Mouse (Mus musculus) midbrain, postnatal 0 days (tissue): ENCODE measurements at regions not wholly inside any gene's neighbourhood (a gene's known extent, or its start where the extent isn't known, plus 50 kb on each side); places are given as distances from the start of the nearest gene placed in this dataset.
"Not testable (repeated sequence)": the region's sequence is repeated elsewhere in the genome, so short reads cannot be mapped to it uniquely, and the experiment has no call there.

Source experiments
- ATAC-seq: fragments of 200-750 bp; cut with Nextera tagmentation; 2 replicates; pipeline ENCODE4 v1.8.0; 2017; ENCODE audit warnings: moderate number of reproducible peaks, mild to moderate bottlenecking, moderate TSS enrichment, moderate library complexity; ENCODE audit not compliant: low FRiP score
- DNase-seq: peaks from one replicate; pipeline ENCODE4 v3.0.0-alpha.2; 2015; ENCODE audit warnings: low spot score
- H3K27ac ChIP-seq: fragments of 300-500 bp; sonication (generic); 2 replicates; pipeline ENCODE4 v1.5.1; 2014; ENCODE audit warnings: low read depth, mild to moderate bottlenecking, low read length, mixed read lengths
- H3K27me3 ChIP-seq: fragments of 300-500 bp; sonication (generic); 2 replicates; pipeline ENCODE4 v1.6.1; 2014; ENCODE audit warnings: low read length, control low read depth, mixed read lengths; ENCODE audit not compliant: insufficient read depth
- H3K36me3 ChIP-seq: fragments of 300-500 bp; sonication (generic); 2 replicates; pipeline ENCODE4 v1.6.1; 2014; ENCODE audit warnings: low read length, control low read depth, mixed read lengths; ENCODE audit not compliant: insufficient read depth
- H3K4me1 ChIP-seq: fragments of 300-500 bp; sonication (generic); 2 replicates; pipeline ENCODE4 v1.6.1; 2014; ENCODE audit warnings: mild to moderate bottlenecking, control low read depth, antibody characterized with exemption, low read length, mixed read lengths; ENCODE audit not compliant: insufficient read depth
- H3K4me2 ChIP-seq: fragments of 300-500 bp; sonication (generic); 2 replicates; pipeline ENCODE4 v1.6.1; 2014; ENCODE audit warnings: low read depth, mild to moderate bottlenecking, low read length, mixed read lengths; ENCODE audit not compliant: poor library complexity, severe bottlenecking
- H3K4me3 ChIP-seq: fragments of 300-500 bp; sonication (generic); 2 replicates; pipeline ENCODE4 v1.5.1; 2014; ENCODE audit warnings: low read depth, mild to moderate bottlenecking, low read length, moderate library complexity
- H3K9ac ChIP-seq: fragments of 300-500 bp; sonication (generic); replicated peaks from 2 replicates; pipeline ENCODE4 v1.6.1; 2014; ENCODE audit warnings: mild to moderate bottlenecking, low read length, moderate library complexity, mixed read lengths; ENCODE audit not compliant: poor library complexity, severe bottlenecking
- H3K9me3 ChIP-seq: fragments of 300-500 bp; sonication (generic); 2 replicates; pipeline ENCODE4 v1.6.1; 2016; ENCODE audit warnings: low read length, control low read depth
- CTCF ChIP-seq: IDR thresholded peaks from 2 replicates; pipeline ENCODE4 v1.5.1; 2016; ENCODE audit warnings: antibody characterized with exemption, mild to moderate bottlenecking
- WGBS: fragments of 180-500 bp; shearing (Covaris S2); extraction: QIAGEN DNeasy Blood & Tissue Kit; methylation state at CpG from one replicate; pipeline ENCODE4 v1.1.7; 2014; 5-methylcytosine and 5-hydroxymethylcytosine counted together

GRCm38 (mm10) chr12:3188734-3189275 lies 121.0 kb downstream of the Rab10 start:
- TF ChIP-seq CTCF: 0 out of 2 replicates have a peak, but pooled peaks have one; percentile 5
- not testable (repeated sequence) for H3K36me3 ChIP-seq

GRCm38 (mm10) chr12:3188137-3188536 lies 121.6 kb downstream of the Rab10 start:
- H3K27ac ChIP-seq: no peak overlapping the region

More at GRCm38 (mm10) chr12:3188734-3189275, 121.0 kb downstream of the Rab10 start:
- ATAC-seq, H3K4me2 ChIP-seq, H3K27me3 ChIP-seq, H3K9me3 ChIP-seq, DNase-seq, H3K4me3 ChIP-seq, H3K9ac ChIP-seq, H3K27ac ChIP-seq, H3K4me1 ChIP-seq: not testable (repeated sequence)
- WGBS: 65% methylated on average over 2 of the region's 2 CpGs

GRCm38 (mm10) chr12:3173325-3173724 lies 136.4 kb downstream of the Rab10 start:
- no peaks in the 10 kb centered on the region for H3K4me1 ChIP-seq
- no peak for ATAC-seq
- TF ChIP-seq CTCF: no peak

More at GRCm38 (mm10) chr12:3188137-3188536, 121.6 kb downstream of the Rab10 start:
- Histone ChIP-seq H3K4me3 (no peak overlapping the region), H3K9ac (no peak overlapping the region), H3K27me3 (no peaks in the 10 kb centered on the region), H3K9me3 (no peaks in the 10 kb centered on the region), H3K36me3 (no peaks in the 10 kb centered on the region), H3K4me2 (no peak overlapping the region), H3K4me1 (no peaks in the 10 kb centered on the region)
- ATAC-seq (no peak), DNase-seq (no peak)
- TF ChIP-seq CTCF: no peak

GRCm38 (mm10) chr12:3169705-3170287 lies 140.0 kb downstream of the Rab10 start:
- not testable (repeated sequence) for H3K4me1 ChIP-seq, H3K4me2 ChIP-seq, H3K27ac ChIP-seq, H3K27me3 ChIP-seq, H3K36me3 ChIP-seq, H3K9ac ChIP-seq, ATAC-seq, DNase-seq, H3K9me3 ChIP-seq, H3K4me3 ChIP-seq
- 22% methylated on average over 8 of the region's 8 CpGs for WGBS

More at GRCm38 (mm10) chr12:3173325-3173724, 136.4 kb downstream of the Rab10 start:
- Histone ChIP-seq H3K4me2 (no peak overlapping the region), H3K9me3 (no peaks in the 10 kb centered on the region), H3K36me3 (no peaks in the 10 kb centered on the region), H3K27me3 (no peaks in the 10 kb centered on the region), H3K4me3 (no peak overlapping the region), H3K27ac (no peak overlapping the region), H3K9ac (no peak overlapping the region)
- 62% methylated on average over 2 of the region's 2 CpGs for WGBS
- DNase-seq: no peak

- not testable (repeated sequence) for H3K4me2 ChIP-seq, H3K36me3 ChIP-seq, H3K9me3 ChIP-seq, H3K4me3 ChIP-seq, H3K27me3 ChIP-seq, H3K27ac ChIP-seq, DNase-seq, ATAC-seq, H3K9ac ChIP-seq, H3K4me1 ChIP-seq
- whole genome bisulfite sequencing: 66% methylated on average over 6 of the region's 6 CpGs
Observed at GRCm38 (mm10) chr12:3161666-3162065, 148.1 kb downstream of the Rab10 start.

GRCm38 (mm10) chr12:3158771-3159170 lies 151.0 kb downstream of the Rab10 start:
- not testable (repeated sequence) for H3K9me3 ChIP-seq, DNase-seq, H3K4me3 ChIP-seq, H3K27me3 ChIP-seq, H3K27ac ChIP-seq, H3K9ac ChIP-seq, ATAC-seq, H3K4me1 ChIP-seq, H3K4me2 ChIP-seq, H3K36me3 ChIP-seq
- 90% methylated on average over 2 of the region's 2 CpGs for WGBS

- not testable (repeated sequence) for H3K27ac ChIP-seq, DNase-seq, H3K4me3 ChIP-seq, ATAC-seq, H3K36me3 ChIP-seq, H3K4me2 ChIP-seq, H3K27me3 ChIP-seq, H3K4me1 ChIP-seq, H3K9ac ChIP-seq, H3K9me3 ChIP-seq
- 83% methylated on average over 5 of the region's 7 CpGs for WGBS
Observed at GRCm38 (mm10) chr12:3153705-3154104, 156.1 kb downstream of the Rab10 start.

GRCm38 (mm10) chr12:3132553-3132952 lies 177.2 kb downstream of the Rab10 start:
- H3K36me3 ChIP-seq, H3K4me1 ChIP-seq, DNase-seq, H3K27ac ChIP-seq, H3K9ac ChIP-seq, H3K9me3 ChIP-seq, H3K4me2 ChIP-seq, H3K27me3 ChIP-seq, H3K4me3 ChIP-seq, ATAC-seq: not testable (repeated sequence)

- H3K9me3 ChIP-seq, H3K27ac ChIP-seq, H3K36me3 ChIP-seq, H3K4me2 ChIP-seq, H3K4me1 ChIP-seq, H3K4me3 ChIP-seq, H3K27me3 ChIP-seq, ATAC-seq, H3K9ac ChIP-seq, DNase-seq: not testable (repeated sequence)
- 89% methylated on average over 6 of the region's 6 CpGs for WGBS
Observed at GRCm38 (mm10) chr12:3131149-3131751, 178.5 kb downstream of the Rab10 start.
